Mouse (Mus musculus): ENCODE measurements around the gene Camk1d. TPM values are rescaled to one million over a fixed set of nuclear protein-coding genes. Genes with fewer than 3 reads are reported as not detected.
A peak's percentile ranks its signal among the peaks of the same experiment; 100 is the strongest.

The Camk1d gene
- polyA plus RNA-seq, 1 experiment from 2014 or later, result 2.2 TPM

DNA sequence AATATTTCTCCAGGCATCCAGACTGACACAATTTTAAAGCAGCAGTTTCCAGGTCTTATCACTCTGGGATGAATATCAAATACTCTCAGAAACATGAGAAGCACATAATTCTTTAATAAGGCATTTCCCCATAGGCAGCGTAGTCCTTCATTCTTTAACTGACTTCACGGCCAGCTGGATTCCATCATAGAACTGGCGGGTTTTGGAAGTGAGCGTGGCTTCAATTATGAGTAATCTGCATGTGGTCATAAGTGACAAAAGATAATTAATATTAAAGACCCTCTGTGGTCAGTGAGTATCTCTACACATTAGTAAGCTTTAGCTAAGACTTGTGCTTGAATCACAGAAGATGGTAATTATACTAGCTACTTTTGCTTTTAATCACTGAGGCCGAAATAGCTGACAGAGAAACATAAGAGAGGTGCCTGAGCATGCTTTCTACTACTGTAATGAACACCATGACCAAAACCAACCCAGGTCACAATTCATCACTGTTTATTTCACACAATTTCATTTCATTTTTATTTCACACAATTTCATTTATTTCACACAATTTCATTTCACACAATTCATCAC, 293.6 kb downstream of the Camk1d start:
- H3K4me3 ChIP-seq, result no peak overlapping the region
- no peaks in the 10 kb centered on the region for H3K36me3 ChIP-seq
- H3K9me3 ChIP-seq, result no peaks in the 10 kb centered on the region
- peaks cover 10% of the 10 kb centered on the region for H3K4me1 ChIP-seq
- H3K27ac ChIP-seq (replicated peaks), result no peak overlapping the region
- no peaks in the 10 kb centered on the region for H3K27me3 ChIP-seq (replicated peaks)
- ATAC-seq (ENCODE audit: extremely low read depth, insufficient number of reproducible peaks, low FRiP score, low TSS enrichment), result no peak
- H3K9ac ChIP-seq, result no peak overlapping the region
- 62% methylated on average over 5 of the region's 5 CpGs for WGBS
- H3K4me2 ChIP-seq, result no peak overlapping the region

- Histone ChIP-seq H3K4me2 (no peak overlapping the region), H3K4me1 (peaks cover 10% of the 10 kb centered on the region), H3K9ac (no peak overlapping the region), H3K27me3 (replicated peaks) (no peaks in the 10 kb centered on the region), H3K4me3 (no peak overlapping the region), H3K27ac (replicated peaks) (no peak overlapping the region), H3K9me3 (no peaks in the 10 kb centered on the region), H3K36me3 (no peaks in the 10 kb centered on the region)
- WGBS, result 81% methylated on average over 4 of the region's 4 CpGs
- no peak for ATAC-seq (ENCODE audit: extremely low read depth, insufficient number of reproducible peaks, low FRiP score, low TSS enrichment)
Observed at GRCm38 (mm10) chr2:5418802-5419201, 295.5 kb downstream of the Camk1d start.

DNA sequence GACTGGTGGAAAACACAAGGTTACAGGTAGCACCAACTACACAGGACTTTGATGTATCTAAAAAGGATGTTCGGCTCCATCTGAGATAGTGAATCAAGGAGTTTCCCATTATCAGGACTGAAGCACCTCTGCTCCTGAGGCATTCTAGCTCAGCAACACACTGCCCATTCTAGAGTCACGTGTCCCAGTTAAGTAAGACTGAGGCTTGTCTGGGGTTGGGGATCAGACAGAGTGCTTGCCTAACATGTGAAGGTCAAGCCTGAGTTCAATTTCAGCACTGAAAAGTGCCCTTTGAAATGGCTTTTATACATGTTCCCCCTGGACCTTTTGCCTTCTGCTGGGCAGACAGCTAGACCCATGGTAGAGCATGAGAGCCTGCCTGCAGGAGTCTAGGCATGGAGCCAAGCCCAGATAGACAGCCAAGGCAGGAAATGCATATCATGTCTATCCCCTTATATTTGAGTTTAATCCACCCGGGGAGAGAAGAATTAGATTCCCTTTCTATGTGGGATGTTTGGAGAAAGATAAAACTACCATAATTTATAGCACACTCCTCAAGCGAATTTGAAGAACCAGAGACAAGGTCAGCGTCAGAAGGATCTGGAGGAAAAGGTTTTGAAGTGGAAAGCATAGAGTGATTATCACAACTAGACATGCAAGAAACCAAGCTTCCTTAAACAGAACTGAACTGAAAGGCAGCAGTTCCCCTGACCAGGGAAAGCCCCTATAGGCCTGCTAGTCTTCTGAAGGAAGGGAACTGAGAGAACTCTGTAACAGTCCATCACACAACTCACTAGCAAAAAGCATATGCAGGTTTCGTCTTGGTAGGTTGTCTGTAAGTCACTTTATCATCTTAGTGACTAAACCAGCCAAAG, 296.9 kb downstream of the Camk1d start:
- Histone ChIP-seq H3K27me3 (replicated peaks) (no peaks in the 10 kb centered on the region; the same call in 1 of the 2 replicates), H3K36me3 (no peaks in the 10 kb centered on the region), H3K4me2 (no peak overlapping the region), H3K9ac (no peak overlapping the region), H3K27ac (replicated peaks) (peak overlapping the region; percentile 61), H3K4me3 (no peak overlapping the region), H3K4me1 (peaks cover 10% of the 10 kb centered on the region), H3K9me3 (no peaks in the 10 kb centered on the region)
- no peak for ATAC-seq (ENCODE audit: extremely low read depth, insufficient number of reproducible peaks, low FRiP score, low TSS enrichment)
- WGBS, result 47% methylated on average over 6 of the region's 6 CpGs

DNA sequence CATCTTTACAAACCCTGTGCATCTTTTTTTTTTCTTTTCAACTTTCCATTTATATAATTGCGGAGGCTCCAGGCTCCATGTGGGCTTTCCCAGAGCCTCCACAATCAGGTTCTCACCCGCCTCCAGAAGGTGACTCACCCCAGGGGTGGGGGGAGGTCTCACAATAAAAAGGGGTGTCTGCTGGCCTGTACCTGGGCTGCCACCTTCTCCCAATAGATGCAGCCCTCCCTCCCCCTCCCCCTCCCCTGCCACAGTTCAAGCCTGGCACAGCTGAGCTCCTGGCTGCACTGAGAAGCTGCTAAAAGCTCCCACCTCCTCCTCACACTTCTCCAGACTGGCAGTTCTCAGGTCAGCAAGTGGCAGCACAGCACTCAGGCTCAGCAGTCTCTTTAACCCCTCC, 302.5 kb downstream of the Camk1d start:
- Histone ChIP-seq H3K9me3 (no peaks in the 10 kb centered on the region), H3K4me2 (no peak overlapping the region), H3K36me3 (no peaks in the 10 kb centered on the region), H3K4me1 (no peaks in the 10 kb centered on the region), H3K27me3 (replicated peaks) (no peaks in the 10 kb centered on the region; the same call in 1 of the 2 replicates), H3K27ac (replicated peaks) (no peak overlapping the region), H3K4me3 (no peak overlapping the region), H3K9ac (no peak overlapping the region)
- WGBS, result 38% methylated on average over 2 of the region's 2 CpGs
- no peak for ATAC-seq (ENCODE audit: extremely low read depth, insufficient number of reproducible peaks, low FRiP score, low TSS enrichment)

DNA sequence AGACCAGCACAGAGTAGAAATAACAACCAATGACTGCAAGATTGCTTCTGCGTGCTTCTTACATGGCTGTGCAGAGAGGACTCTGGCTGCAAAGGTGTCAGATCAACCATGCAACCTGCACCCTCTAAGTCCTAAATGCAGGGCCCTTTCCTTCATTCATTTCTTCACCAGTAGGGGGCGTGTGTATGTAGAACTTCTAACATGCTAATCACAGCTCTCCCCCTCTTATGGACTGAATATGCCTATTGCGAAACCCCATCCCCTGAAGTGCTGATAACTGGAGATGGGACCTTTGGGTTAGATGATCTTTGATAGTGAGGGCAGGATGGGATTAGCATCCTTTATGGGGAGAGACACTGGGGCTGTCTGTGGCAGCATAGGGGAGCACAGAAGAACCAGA, 310.5 kb downstream of the Camk1d start:
- Histone ChIP-seq H3K9ac (no peak overlapping the region), H3K4me2 (no peak overlapping the region), H3K27me3 (replicated peaks) (0 out of 2 replicates have a peak, but pooled peaks cover 3% of the 10 kb centered on the region), H3K9me3 (no peaks in the 10 kb centered on the region), H3K36me3 (no peaks in the 10 kb centered on the region), H3K27ac (replicated peaks) (no peak overlapping the region), H3K4me1 (no peaks in the 10 kb centered on the region), H3K4me3 (no peak overlapping the region)
- WGBS, result 51% methylated on average over 3 of the region's 3 CpGs
- no peak for ATAC-seq (ENCODE audit: extremely low read depth, insufficient number of reproducible peaks, low FRiP score, low TSS enrichment)

- no peak overlapping the region for H3K27ac ChIP-seq (replicated peaks)
- no peaks in the 10 kb centered on the region for H3K4me1 ChIP-seq
- no peak for ATAC-seq (ENCODE audit: extremely low read depth, insufficient number of reproducible peaks, low FRiP score, low TSS enrichment)
- H3K4me2 ChIP-seq, result no peak overlapping the region
- no peaks in the 10 kb centered on the region for H3K9me3 ChIP-seq
- 0 out of 2 replicates have a peak, but pooled peaks cover 3% of the 10 kb centered on the region for H3K27me3 ChIP-seq (replicated peaks)
- no peaks in the 10 kb centered on the region for H3K36me3 ChIP-seq
- no peak overlapping the region for H3K4me3 ChIP-seq
- 87% methylated on average over 12 of the region's 12 CpGs for WGBS
- no peak overlapping the region for H3K9ac ChIP-seq
Observed at GRCm38 (mm10) chr2:5402036-5402435, 312.3 kb downstream of the Camk1d start.

GRCm38 (mm10) chr2:5398505-5398904, 315.8 kb downstream of the Camk1d start:
- whole genome bisulfite sequencing, result 77% methylated on average over 9 of the region's 9 CpGs
- no peak for ATAC-seq (ENCODE audit: extremely low read depth, insufficient number of reproducible peaks, low FRiP score, low TSS enrichment)
- H3K4me2 ChIP-seq, result no peak overlapping the region

DNA sequence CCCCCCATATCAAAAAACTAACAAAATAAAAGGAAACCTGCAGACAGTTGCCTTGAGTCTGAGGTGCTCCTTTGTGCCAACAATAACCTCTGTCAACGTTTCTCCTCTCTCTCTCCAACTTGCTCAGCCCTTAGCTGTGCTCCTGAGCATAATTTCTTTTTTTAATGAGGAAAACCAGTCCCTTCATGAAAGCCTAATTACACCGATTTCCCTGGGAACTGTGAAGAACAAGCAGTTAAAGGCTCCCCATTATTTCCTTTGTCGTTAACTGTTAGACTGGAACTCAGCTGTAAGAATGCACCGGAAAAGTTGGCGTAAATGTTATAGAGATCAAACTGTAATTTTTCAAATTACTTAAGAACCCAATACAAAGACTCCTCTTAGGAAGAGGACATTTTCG, 316.3 kb downstream of the Camk1d start:
- H3K4me3 ChIP-seq, result no peak overlapping the region
- H3K9me3 ChIP-seq, result no peaks in the 10 kb centered on the region
- H3K4me1 ChIP-seq, result no peaks in the 10 kb centered on the region
- H3K4me2 ChIP-seq, result no peak overlapping the region
- H3K36me3 ChIP-seq, result no peaks in the 10 kb centered on the region
- no peak for ATAC-seq (ENCODE audit: extremely low read depth, insufficient number of reproducible peaks, low FRiP score, low TSS enrichment)
- H3K9ac ChIP-seq, result no peak overlapping the region
- H3K27ac ChIP-seq (replicated peaks), result no peak overlapping the region
- 59% methylated on average over 6 of the region's 6 CpGs for WGBS
- H3K27me3 ChIP-seq (replicated peaks), result 0 out of 2 replicates have a peak, but pooled peaks cover 3% of the 10 kb centered on the region

More at GRCm38 (mm10) chr2:5398505-5398904, 315.8 kb downstream of the Camk1d start:
- no peak overlapping the region for H3K4me3 ChIP-seq
- H3K4me1 ChIP-seq, result no peaks in the 10 kb centered on the region
- H3K27me3 ChIP-seq (replicated peaks), result 0 out of 2 replicates have a peak, but pooled peaks cover 3% of the 10 kb centered on the region
- no peak overlapping the region for H3K27ac ChIP-seq (replicated peaks)
- no peak overlapping the region for H3K9ac ChIP-seq
- H3K9me3 ChIP-seq, result no peaks in the 10 kb centered on the region
- no peaks in the 10 kb centered on the region for H3K36me3 ChIP-seq

GRCm38 (mm10) chr2:5397468-5397867, 316.8 kb downstream of the Camk1d start:
- Histone ChIP-seq H3K4me3 (no peak overlapping the region), H3K9ac (no peak overlapping the region), H3K9me3 (no peaks in the 10 kb centered on the region), H3K4me1 (no peaks in the 10 kb centered on the region), H3K27ac (replicated peaks) (no peak overlapping the region), H3K4me2 (no peak overlapping the region), H3K36me3 (no peaks in the 10 kb centered on the region), H3K27me3 (replicated peaks) (0 out of 2 replicates have a peak, but pooled peaks cover 3% of the 10 kb centered on the region)
- no peak for ATAC-seq (ENCODE audit: extremely low read depth, insufficient number of reproducible peaks, low FRiP score, low TSS enrichment)
- 70% methylated on average over 3 of the region's 3 CpGs for WGBS

DNA sequence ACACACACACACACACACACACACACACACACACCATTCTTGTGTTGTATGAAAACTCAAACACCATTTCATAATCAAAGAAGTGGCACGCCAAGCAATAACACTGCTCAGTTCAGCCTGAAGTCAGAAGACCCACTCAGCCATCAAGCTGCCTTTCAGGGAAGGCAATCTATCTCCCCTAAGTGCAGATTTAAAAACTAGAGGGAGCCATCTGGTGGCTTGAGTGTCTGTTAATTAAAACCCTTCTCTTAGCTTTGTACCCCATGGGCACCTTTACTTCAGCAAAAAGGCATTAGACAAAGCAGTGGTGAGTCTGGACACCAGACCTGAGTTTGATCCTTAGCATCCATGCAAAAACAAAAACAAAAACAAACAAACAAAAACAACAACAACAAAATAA, 317.9 kb downstream of the Camk1d start:
- Histone ChIP-seq H3K9me3 (no peaks in the 10 kb centered on the region), H3K27me3 (replicated peaks) (0 out of 2 replicates have a peak, but pooled peaks cover 3% of the 10 kb centered on the region), H3K4me2 (no peak overlapping the region), H3K36me3 (no peaks in the 10 kb centered on the region), H3K4me3 (no peak overlapping the region), H3K9ac (no peak overlapping the region), H3K4me1 (no peaks in the 10 kb centered on the region), H3K27ac (replicated peaks) (no peak overlapping the region)
- no peak for ATAC-seq (ENCODE audit: extremely low read depth, insufficient number of reproducible peaks, low FRiP score, low TSS enrichment)
- 70% methylated on average over 1 of the region's 1 CpGs for WGBS

DNA sequence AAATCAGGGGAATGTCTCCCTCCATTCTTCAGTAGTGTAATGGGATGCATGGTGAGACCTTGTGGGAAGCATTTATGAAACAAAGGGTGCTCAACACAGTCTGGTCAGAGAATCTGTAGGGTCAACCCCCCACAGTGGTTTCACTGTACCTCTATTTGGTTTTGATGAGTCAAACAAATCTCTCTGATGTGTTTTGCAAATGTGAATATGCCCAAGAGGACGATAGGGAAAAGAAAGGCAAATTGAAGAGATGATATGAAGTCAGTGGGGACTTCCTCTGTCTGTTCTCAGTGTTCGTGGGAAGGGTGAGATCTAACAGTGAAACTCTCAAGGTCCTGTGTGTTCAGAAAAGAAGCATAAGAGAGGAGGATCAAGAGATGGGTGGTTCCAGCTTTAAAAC, 318.4 kb downstream of the Camk1d start:
- 63% methylated on average over 2 of the region's 2 CpGs for WGBS
- no peak overlapping the region for H3K27ac ChIP-seq (replicated peaks)
- no peaks in the 10 kb centered on the region for H3K36me3 ChIP-seq
- H3K4me2 ChIP-seq, result no peak overlapping the region
- no peaks in the 10 kb centered on the region for H3K9me3 ChIP-seq
- no peak overlapping the region for H3K9ac ChIP-seq
- no peaks in the 10 kb centered on the region for H3K4me1 ChIP-seq
- 0 out of 2 replicates have a peak, but pooled peaks cover 3% of the 10 kb centered on the region for H3K27me3 ChIP-seq (replicated peaks)
- no peak for ATAC-seq (ENCODE audit: extremely low read depth, insufficient number of reproducible peaks, low FRiP score, low TSS enrichment)
- no peak overlapping the region for H3K4me3 ChIP-seq
